Mouse (Mus musculus): ENCODE data around the gene Tex30. TPM values are rescaled to one million over a fixed set of nuclear protein-coding genes. Genes with fewer than 3 reads are reported as not detected.
"Not testable (repeated sequence)": the region's sequence is repeated elsewhere in the genome, so short reads cannot be mapped to it uniquely, and the experiment has no call there.

The Tex30 gene
- polyA plus RNA-seq, 1 experiment: 11.3 TPM

DNA sequence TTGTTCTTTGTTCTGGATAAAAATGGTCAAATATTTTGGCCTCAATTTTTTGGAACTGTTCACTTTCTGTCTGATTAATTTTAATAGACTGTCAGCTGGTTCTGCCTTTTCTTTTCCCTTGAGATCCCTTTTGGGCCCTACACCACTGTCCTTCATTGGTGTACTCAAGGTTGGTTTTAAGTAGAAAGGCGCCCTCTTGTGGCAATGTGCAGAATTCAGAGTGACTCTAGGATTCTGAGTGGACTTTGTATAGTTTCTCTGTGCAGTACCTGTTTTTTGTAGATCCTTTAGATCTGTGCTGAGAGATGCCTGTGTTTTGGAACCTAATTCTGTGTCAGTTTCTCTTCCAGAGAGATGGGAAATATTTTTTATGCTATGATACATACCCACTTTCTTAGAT is 37.6 kb downstream of the Tex30 start:
- Histone ChIP-seq H3K27ac (ENCODE audit: insufficient read depth, low read length) (no peak overlapping the region), H3K4me3 (replicated peaks; ENCODE audit: insufficient read depth, low read depth, low read length) (no peak overlapping the region), H3K27me3 (ENCODE audit: control insufficient read depth, insufficient read depth, low read length) (no peaks in the 10 kb centered on the region), H3K4me1 (ENCODE audit: control insufficient read depth, insufficient read depth, low read length) (no peaks in the 10 kb centered on the region)
- DNase-seq: peak; percentile 16 to 17
- 0% methylated on average over 1 of the region's 1 CpGs for WGBS
- TF ChIP-seq CTCF (IDR thresholded peaks at IDR 0.05; ENCODE audit: borderline replicate concordance, insufficient read depth, low read depth, low read length) (no peak), POLR2A (IDR thresholded peaks at IDR 0.05; ENCODE audit: borderline replicate concordance, insufficient read depth, low read length) (no peak)

DNA sequence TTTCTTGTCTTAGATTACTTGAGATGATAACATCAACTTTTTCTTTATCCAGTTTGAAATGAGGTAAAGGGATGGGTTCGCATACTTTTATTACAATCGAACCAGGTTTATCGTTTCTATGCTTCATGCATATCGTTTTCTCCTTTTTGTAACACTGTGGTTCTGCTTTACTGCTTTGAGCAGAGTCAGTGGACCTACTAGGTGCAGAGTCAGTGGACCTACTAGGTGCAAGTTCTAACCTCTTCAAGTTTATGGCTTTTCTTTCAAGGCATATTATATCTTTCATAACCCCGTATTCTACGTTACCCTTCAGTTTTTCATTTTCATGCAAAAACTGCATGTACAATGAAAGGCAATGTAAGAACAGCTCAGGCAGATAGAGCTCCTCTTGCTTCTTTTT is 38.8 kb downstream of the Tex30 start:
- Histone ChIP-seq H3K27me3 (ENCODE audit: control insufficient read depth, insufficient read depth, low read length) (no peaks in the 10 kb centered on the region), H3K4me3 (replicated peaks; ENCODE audit: insufficient read depth, low read depth, low read length) (no peak overlapping the region), H3K4me1 (ENCODE audit: control insufficient read depth, insufficient read depth, low read length) (no peaks in the 10 kb centered on the region), H3K27ac (ENCODE audit: insufficient read depth, low read length) (no peak overlapping the region)
- DNase-seq: no peak
- TF ChIP-seq CTCF (IDR thresholded peaks at IDR 0.05; ENCODE audit: borderline replicate concordance, insufficient read depth, low read depth, low read length) (no peak), POLR2A (IDR thresholded peaks at IDR 0.05; ENCODE audit: borderline replicate concordance, insufficient read depth, low read length) (no peak)
- 97% methylated on average over 6 of the region's 6 CpGs for WGBS

GRCm38 (mm10) chr1:44061836-44062235 is 40.4 kb downstream of the Tex30 start, which contains the start of gene Gm8251:
Gm8251 (minus strand) TSS chr1:44061936.
- whole genome bisulfite sequencing: 95% methylated on average over 2 of the region's 2 CpGs
- no peak for DNase-seq

GRCm38 (mm10) chr1:44057805-44058204 is 44.4 kb downstream of the Tex30 start:
- H3K27me3 ChIP-seq (ENCODE audit: control insufficient read depth, insufficient read depth, low read length): no peaks in the 10 kb centered on the region
- H3K4me1 ChIP-seq (ENCODE audit: control insufficient read depth, insufficient read depth, low read length): no peaks in the 10 kb centered on the region
- H3K4me3 ChIP-seq (replicated peaks; ENCODE audit: insufficient read depth, low read depth, low read length): no peak overlapping the region
- 90% methylated on average over 3 of the region's 3 CpGs for WGBS
- TF ChIP-seq CTCF (IDR thresholded peaks at IDR 0.05; ENCODE audit: borderline replicate concordance, insufficient read depth, low read depth, low read length) (no peak), POLR2A (IDR thresholded peaks at IDR 0.05; ENCODE audit: borderline replicate concordance, insufficient read depth, low read length) (no peak)
- no peak overlapping the region for H3K27ac ChIP-seq (ENCODE audit: insufficient read depth, low read length)
- no peak for DNase-seq

More at GRCm38 (mm10) chr1:44061836-44062235, 40.4 kb downstream of the Tex30 start, which contains the start of gene Gm8251:
- Histone ChIP-seq H3K27me3 (ENCODE audit: control insufficient read depth, insufficient read depth, low read length) (no peaks in the 10 kb centered on the region), H3K4me3 (replicated peaks; ENCODE audit: insufficient read depth, low read depth, low read length) (no peak within 1 kb of the TSS), H3K27ac (ENCODE audit: insufficient read depth, low read length) (no peak within 1 kb of the TSS), H3K4me1 (ENCODE audit: control insufficient read depth, insufficient read depth, low read length) (no peaks in the 10 kb centered on the region)
- TF ChIP-seq POLR2A (IDR thresholded peaks at IDR 0.05; ENCODE audit: borderline replicate concordance, insufficient read depth, low read length) (no peak), CTCF (IDR thresholded peaks at IDR 0.05; ENCODE audit: borderline replicate concordance, insufficient read depth, low read depth, low read length) (no peak)

GRCm38 (mm10) chr1:44046556-44046955 is 55.7 kb downstream of the Tex30 start:
- TF ChIP-seq CTCF (IDR thresholded peaks at IDR 0.05; ENCODE audit: borderline replicate concordance, insufficient read depth, low read depth, low read length): no peak
- no peak for TF ChIP-seq POLR2A (IDR thresholded peaks at IDR 0.05; ENCODE audit: borderline replicate concordance, insufficient read depth, low read length)
- WGBS: 62% methylated on average over 2 of the region's 2 CpGs

GRCm38 (mm10) chr1:44045689-44046088 is 56.6 kb downstream of the Tex30 start:
- not testable (repeated sequence) for H3K4me3 ChIP-seq (replicated peaks; ENCODE audit: insufficient read depth, low read depth, low read length); DNase-seq; H3K27me3 ChIP-seq (ENCODE audit: control insufficient read depth, insufficient read depth, low read length); H3K27ac ChIP-seq (ENCODE audit: insufficient read depth, low read length); H3K4me1 ChIP-seq (ENCODE audit: control insufficient read depth, insufficient read depth, low read length)
- WGBS: 55% methylated on average over 5 of the region's 5 CpGs

More at GRCm38 (mm10) chr1:44046556-44046955, 55.7 kb downstream of the Tex30 start:
- H3K4me1 ChIP-seq (ENCODE audit: control insufficient read depth, insufficient read depth, low read length): no peaks in the 10 kb centered on the region
- no peak overlapping the region for H3K4me3 ChIP-seq (replicated peaks; ENCODE audit: insufficient read depth, low read depth, low read length)
- H3K27ac ChIP-seq (ENCODE audit: insufficient read depth, low read length): no peak overlapping the region
- H3K27me3 ChIP-seq (ENCODE audit: control insufficient read depth, insufficient read depth, low read length): no peaks in the 10 kb centered on the region
- DNase-seq: no peak

DNA sequence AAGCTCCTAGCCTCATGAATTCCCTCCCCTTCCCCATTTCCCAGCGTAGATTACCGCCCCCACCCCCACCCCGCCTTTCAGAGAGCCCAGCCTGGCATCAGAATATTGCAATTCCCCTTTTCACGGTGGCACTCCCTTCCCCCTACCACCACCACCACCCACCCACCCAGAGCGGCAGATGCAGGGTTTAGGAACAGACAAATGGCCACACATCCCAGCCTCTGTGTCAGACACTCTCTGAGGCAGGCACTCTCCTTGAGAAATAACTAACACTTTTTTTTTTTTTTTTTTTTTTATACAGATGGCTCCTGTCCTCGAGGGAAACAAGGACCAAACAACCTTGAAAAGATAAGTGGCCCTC is 59.7 kb downstream of the Tex30 start:
- H3K27me3 ChIP-seq (ENCODE audit: control insufficient read depth, insufficient read depth, low read length): no peaks in the 10 kb centered on the region
- no peaks in the 10 kb centered on the region for H3K4me1 ChIP-seq (ENCODE audit: control insufficient read depth, insufficient read depth, low read length)
- H3K4me3 ChIP-seq (replicated peaks; ENCODE audit: insufficient read depth, low read depth, low read length): no peak overlapping the region
- TF ChIP-seq POLR2A (IDR thresholded peaks at IDR 0.05; ENCODE audit: borderline replicate concordance, insufficient read depth, low read length): no peak
- no peak for TF ChIP-seq CTCF (IDR thresholded peaks at IDR 0.05; ENCODE audit: borderline replicate concordance, insufficient read depth, low read depth, low read length)
- no peak for DNase-seq
- no peak overlapping the region for H3K27ac ChIP-seq (ENCODE audit: insufficient read depth, low read length)
- WGBS: 3% methylated on average over 6 of the region's 6 CpGs

- TF ChIP-seq POLR2A (IDR thresholded peaks at IDR 0.05; ENCODE audit: borderline replicate concordance, insufficient read depth, low read length) (no peak), CTCF (IDR thresholded peaks at IDR 0.05; ENCODE audit: borderline replicate concordance, insufficient read depth, low read depth, low read length) (peak; percentile 53; the same call in 1 of the 2 replicates)
- Histone ChIP-seq H3K27me3 (ENCODE audit: control insufficient read depth, insufficient read depth, low read length) (no peaks in the 10 kb centered on the region), H3K4me1 (ENCODE audit: control insufficient read depth, insufficient read depth, low read length) (no peaks in the 10 kb centered on the region), H3K27ac (ENCODE audit: insufficient read depth, low read length) (no peak overlapping the region), H3K4me3 (replicated peaks; ENCODE audit: insufficient read depth, low read depth, low read length) (no peak overlapping the region)
- peak; percentile 43 to 47 for DNase-seq
- WGBS: 2% methylated on average over 17 of the region's 17 CpGs
Observed at GRCm38 (mm10) chr1:44041797-44042554, 60.3 kb downstream of the Tex30 start.

Other genes with a start within 250 kb of the Tex30 start
- gene Tpp2, start 168.8 kb downstream of the Tex30 start, polyA plus RNA-seq (2012; rRNA removed): 28.1 and 28.6 TPM in 2 replicates
- not detected in 2 replicates for gene Mettl21c, start 82.4 kb downstream of the Tex30 start, polyA plus RNA-seq (2012; rRNA removed)
- gene Gm8251, start 40.5 kb downstream of the Tex30 start, polyA plus RNA-seq (2012; rRNA removed): 0.02 and 0.05 TPM in 2 replicates
- gene Kdelc1, start 16.4 kb upstream of the Tex30 start, polyA plus RNA-seq (2012; rRNA removed): 14.6 and 15.3 TPM in 2 replicates
- 15.3 and 15.6 TPM in 2 replicates for gene Bivm, start 16.5 kb upstream of the Tex30 start, polyA plus RNA-seq (2012; rRNA removed)
- gene Ercc5, start 45.3 kb upstream of the Tex30 start, polyA plus RNA-seq (2012; rRNA removed): 19.8 and 20.4 TPM in 2 replicates
- not detected in 2 replicates for gene Mettl21e, start 116.5 kb upstream of the Tex30 start, polyA plus RNA-seq (2012; rRNA removed)